ENCODE assay signal across 9 mouse cellular contexts in genomic region chr5:24086865-24087264, GRCm38 (mm10).
"Had no signal": no experiment of that assay in that cellular context is flagged by ENCODE, and none has a peak within 500 bp of the region (broad histone marks: within the 10 kb centered on the region; RNA-seq: fewer than 3 reads in every experiment).

No protein-coding gene starts in this region.

- H3K4me1 ChIP-seq: limb, embryonic 13.5 days; midbrain, embryonic 15.5 days had no signal

- H3K27me3 ChIP-seq: limb, embryonic 13.5 days; midbrain, embryonic 15.5 days had no signal

- H3K27ac ChIP-seq: kidney, postnatal 0 days; limb, embryonic 13.5 days; liver, embryonic 14.5 days; midbrain, embryonic 15.5 days had no signal

- H3K9me3 ChIP-seq: limb, embryonic 13.5 days; midbrain, embryonic 15.5 days had no signal

- DNase-seq: layer of hippocampus, adult 9-11 months; layer of hippocampus, postnatal 36 days; lung, adult 18-20 months; right cerebral cortex, postnatal 14 days; thymus, postnatal 4 days had no signal

- H3K4me3 ChIP-seq: limb, embryonic 13.5 days; midbrain, embryonic 15.5 days had no signal

- H3K4me2 ChIP-seq: limb, embryonic 13.5 days; midbrain, embryonic 15.5 days had no signal

- ATAC-seq: midbrain, embryonic 15.5 days had no signal

- H3K9ac ChIP-seq: limb, embryonic 13.5 days; liver, embryonic 14.5 days; midbrain, embryonic 15.5 days had no signal

- H3K36me3 ChIP-seq: limb, embryonic 13.5 days; midbrain, embryonic 15.5 days had no signal
